Mouse (Mus musculus) lung, postnatal 0 days (tissue): ENCODE data around the gene Samd4b. TPM values are rescaled to one million over a fixed set of nuclear protein-coding genes. Genes with fewer than 3 reads are reported as not detected.

ENCODE experiments used
- ATAC-seq: fragments of 200-750 bp; cut with Nextera tagmentation; 2 replicates; pipeline ENCODE4 v1.8.0; 2017; ENCODE audit warnings: moderate library complexity
- DNase-seq: peaks from one replicate; pipeline ENCODE4 v3.0.0-alpha.2; 2016; ENCODE audit warnings: low spot score
- H3K27ac ChIP-seq: fragments of 300-500 bp; sonication (generic); 2 replicates; pipeline ENCODE4 v1.5.1; 2014; ENCODE audit warnings: antibody characterized with exemption, mild to moderate bottlenecking, low read length, mixed read lengths
- H3K27me3 ChIP-seq: fragments of 300-500 bp; sonication (generic); replicated peaks from 2 replicates; pipeline ENCODE4 v1.6.1; 2014; ENCODE audit warnings: low read length, mixed read lengths; ENCODE audit not compliant: insufficient read depth
- H3K36me3 ChIP-seq: fragments of 300-500 bp; sonication (generic); 2 replicates; pipeline ENCODE4 v1.6.1; 2014; ENCODE audit warnings: low read length, mixed read lengths; ENCODE audit not compliant: insufficient read depth
- H3K4me1 ChIP-seq: fragments of 300-500 bp; sonication (generic); 2 replicates; pipeline ENCODE4 v1.6.1; 2014; ENCODE audit warnings: antibody characterized with exemption, low read depth, low read length, mixed read lengths; ENCODE audit not compliant: insufficient read depth
- H3K4me2 ChIP-seq: fragments of 300-500 bp; sonication (generic); replicated peaks from 2 replicates; pipeline ENCODE4 v1.6.1; 2014; ENCODE audit warnings: low read depth, mild to moderate bottlenecking, low read length, moderate library complexity, mixed read lengths
- H3K4me3 ChIP-seq: fragments of 300-500 bp; sonication (generic); 2 replicates; pipeline ENCODE4 v1.5.1; 2014; ENCODE audit warnings: low read depth, low read length
- H3K9ac ChIP-seq: fragments of 300-500 bp; sonication (generic); replicated peaks from 2 replicates; pipeline ENCODE4 v1.6.1; 2014; ENCODE audit warnings: low read depth, mild to moderate bottlenecking
- H3K9me3 ChIP-seq: fragments of 300-500 bp; sonication (generic); 2 replicates; pipeline ENCODE4 v1.6.1; 2016; ENCODE audit warnings: low read length, mixed read lengths
- CTCF ChIP-seq: IDR thresholded peaks from 2 replicates; pipeline ENCODE4 v1.5.1; 2016; ENCODE audit warnings: antibody characterized with exemption, mild to moderate bottlenecking
- EP300 ChIP-seq: IDR thresholded peaks from 2 replicates; pipeline ENCODE4 v1.6.1; 2016; ENCODE audit warnings: antibody characterized with exemption, mild to moderate bottlenecking, control low read depth
- WGBS: fragments of 180-500 bp; shearing (Covaris S2); extraction: QIAGEN DNeasy Blood & Tissue Kit; methylation state at CpG from one replicate; pipeline ENCODE4 v1.1.7; 2014; 5-methylcytosine and 5-hydroxymethylcytosine counted together
- polyA plus RNA-seq: library from polyadenylated mRNA; unstranded; fragments of >200 nt; fragmentation: Nextera tagmentation; extraction: Ambion mirVana; gene quantifications from 2 replicates; pipeline ENCODE4 v1.2.1, GENCODE M21; 2015

Gene Samd4b
- polyA plus RNA-seq, 1 experiment from 2014 or later = 13.4 TPM

DNA sequence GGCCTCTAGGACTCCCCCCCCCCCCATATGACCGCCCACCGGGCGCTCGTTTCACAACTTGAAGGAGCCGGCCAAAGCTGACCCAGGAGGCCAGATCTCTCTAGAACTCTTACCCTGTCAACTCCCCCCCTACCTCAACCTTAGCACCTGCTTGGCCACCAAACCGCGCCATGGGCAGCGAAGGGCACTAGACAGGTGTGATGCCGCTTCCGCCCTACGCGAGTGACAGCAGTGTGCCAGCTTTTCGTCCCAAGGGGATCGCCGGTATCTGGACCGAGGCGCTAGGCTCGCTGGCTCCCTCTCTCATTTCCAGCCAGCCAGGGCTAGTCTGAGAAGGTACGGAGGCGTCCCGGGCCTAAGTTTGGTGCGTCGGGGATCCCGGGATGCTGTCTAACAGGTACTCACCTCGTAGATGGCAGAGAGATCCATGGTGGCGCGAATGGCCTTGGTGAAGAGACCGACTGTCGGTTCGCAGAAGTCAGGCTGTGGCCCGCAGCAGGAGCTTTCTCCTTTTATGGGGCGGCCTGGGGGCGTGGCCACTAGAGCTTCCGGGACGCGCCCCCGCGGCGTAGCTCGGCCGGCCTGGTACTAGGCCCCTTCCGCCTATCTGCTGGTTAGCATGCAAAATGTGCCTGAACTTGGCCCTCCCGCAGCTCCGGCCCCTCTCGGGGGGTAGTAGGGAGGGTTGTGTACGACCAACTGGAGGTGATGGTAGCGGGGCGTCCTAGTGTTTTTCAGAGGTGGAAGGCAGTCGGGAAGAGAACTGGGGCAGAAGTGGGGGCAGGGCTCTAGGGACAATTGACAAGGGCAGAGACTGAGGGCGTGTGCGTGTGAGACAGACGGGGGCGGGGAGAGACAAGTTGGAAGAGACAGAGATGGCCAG is 218.9 kb downstream of the Samd4b start:
- DNase-seq = peak; percentile 98
- Histone ChIP-seq H3K36me3 (peaks cover 7% of the 10 kb centered on the region; the same call in 1 of the 2 replicates), H3K4me2 (peak overlapping the region; percentile 94), H3K9me3 (no peaks in the 10 kb centered on the region), H3K9ac (peak overlapping the region; percentile 98), H3K4me3 (peak overlapping the region; percentile 87), H3K27me3 (no peaks in the 10 kb centered on the region), H3K27ac (peak overlapping the region; percentile 99), H3K4me1 (peaks cover 25% of the 10 kb centered on the region)
- ATAC-seq = peak; percentile 37
- 2% methylated on average over 53 of the region's 53 CpGs for WGBS
- TF ChIP-seq EP300 (peak; percentile 88), CTCF (0 out of 2 replicates have a peak, but pooled peaks have one; percentile 1)

DNA sequence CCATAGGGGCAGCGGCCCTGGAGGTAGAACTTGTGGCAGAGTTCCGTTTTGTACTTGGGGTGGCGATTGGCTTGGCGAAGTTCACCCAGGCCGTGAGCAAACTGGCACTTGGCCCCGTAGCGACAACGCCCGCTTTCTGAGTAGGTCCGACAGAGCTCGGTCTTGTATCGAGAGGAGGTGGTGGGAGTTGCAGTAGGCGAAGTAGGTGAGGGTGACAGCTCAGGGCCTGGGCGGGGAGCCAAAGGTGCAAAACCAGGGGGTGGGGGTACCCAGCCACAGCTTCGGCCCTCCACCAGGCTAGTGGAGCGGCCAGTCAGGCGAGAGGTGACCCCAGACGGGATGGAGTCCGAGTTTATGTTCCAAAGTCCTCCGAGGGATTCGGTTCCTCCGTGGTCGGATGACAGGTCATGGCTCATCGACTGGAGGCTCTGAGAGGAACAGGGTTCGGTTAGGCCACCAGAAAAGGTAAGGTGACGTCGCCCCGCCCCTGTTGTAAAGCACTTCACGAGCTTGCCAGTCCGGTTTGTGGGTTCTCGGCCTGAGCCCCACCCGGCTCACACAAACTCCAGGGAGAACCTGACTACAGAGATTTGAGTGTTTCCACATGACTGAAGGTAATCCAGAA is 219.8 kb downstream of the Samd4b start:
- no peaks in the 10 kb centered on the region for H3K9me3 ChIP-seq
- 9% methylated on average over 32 of the region's 32 CpGs for WGBS
- peak overlapping the region; percentile 99 for H3K27ac ChIP-seq
- peak overlapping the region; percentile 98 for H3K9ac ChIP-seq
- peak overlapping the region; percentile 87 for H3K4me3 ChIP-seq
- H3K27me3 ChIP-seq = no peaks in the 10 kb centered on the region
- H3K4me1 ChIP-seq = peaks cover 22% of the 10 kb centered on the region
- H3K36me3 ChIP-seq = peaks cover 7% of the 10 kb centered on the region; the same call in 1 of the 2 replicates
- ATAC-seq (no peak), DNase-seq (peak; percentile 89)
- peak overlapping the region; percentile 94 for H3K4me2 ChIP-seq
- TF ChIP-seq EP300 (no peak; the same call in 1 of the 2 replicates), CTCF (no peak)

DNA sequence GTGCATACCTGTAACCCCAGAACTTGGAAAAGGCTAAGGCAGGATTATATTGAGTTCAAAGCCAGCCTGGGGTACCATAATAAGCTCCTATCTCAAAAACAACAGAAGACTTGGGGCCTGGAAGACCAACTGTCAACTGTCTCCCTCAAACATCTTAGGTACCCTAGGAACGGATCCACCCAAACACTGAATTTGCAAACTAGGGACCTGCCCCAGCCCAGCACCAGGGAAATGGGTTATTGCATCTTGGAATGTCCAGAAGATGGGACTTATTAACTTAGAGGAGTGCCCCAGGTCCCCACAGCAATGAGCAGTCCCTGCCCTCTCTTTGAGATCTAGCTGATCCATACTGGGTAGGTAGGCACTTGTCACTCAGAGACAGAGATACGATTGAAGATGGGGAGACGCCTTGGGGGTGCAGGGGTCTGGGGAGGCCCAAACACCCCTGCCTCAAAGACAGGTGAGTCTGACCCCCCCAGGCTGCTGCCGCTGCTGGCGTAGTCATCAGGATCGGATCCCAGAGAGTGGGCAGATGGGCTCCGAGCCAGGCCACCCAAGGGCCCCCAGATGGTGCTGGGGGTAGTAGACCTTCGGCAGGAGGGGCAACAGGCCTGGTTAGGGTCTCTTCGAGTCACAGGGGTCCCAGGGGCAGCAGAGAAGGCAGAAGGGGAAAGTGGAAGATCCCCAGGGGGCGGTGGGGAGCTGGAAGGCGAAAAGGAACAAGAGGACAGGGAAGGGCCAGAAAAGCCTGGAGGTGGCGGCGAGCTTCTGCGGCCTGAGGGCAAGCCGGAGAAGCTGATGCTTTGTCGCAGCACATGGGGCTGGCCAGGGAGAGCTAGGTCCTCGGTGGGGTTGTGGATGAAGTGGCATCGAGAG is 220.5 kb downstream of the Samd4b start:
- no peak for ATAC-seq
- peak overlapping the region; percentile 98 for H3K9ac ChIP-seq
- peaks cover 14% of the 10 kb centered on the region; the same call in 1 of the 2 replicates for H3K4me1 ChIP-seq
- H3K27ac ChIP-seq = peak overlapping the region; percentile 99
- H3K4me3 ChIP-seq = peak overlapping the region; percentile 87
- H3K36me3 ChIP-seq = peaks cover 7% of the 10 kb centered on the region; the same call in 1 of the 2 replicates
- WGBS = 34% methylated on average over 18 of the region's 18 CpGs
- DNase-seq = peak; percentile 21
- no peaks in the 10 kb centered on the region for H3K27me3 ChIP-seq
- no peaks in the 10 kb centered on the region for H3K9me3 ChIP-seq
- peak overlapping the region; percentile 94 for H3K4me2 ChIP-seq
- TF ChIP-seq CTCF (peak; percentile 15), EP300 (no peak)

DNA sequence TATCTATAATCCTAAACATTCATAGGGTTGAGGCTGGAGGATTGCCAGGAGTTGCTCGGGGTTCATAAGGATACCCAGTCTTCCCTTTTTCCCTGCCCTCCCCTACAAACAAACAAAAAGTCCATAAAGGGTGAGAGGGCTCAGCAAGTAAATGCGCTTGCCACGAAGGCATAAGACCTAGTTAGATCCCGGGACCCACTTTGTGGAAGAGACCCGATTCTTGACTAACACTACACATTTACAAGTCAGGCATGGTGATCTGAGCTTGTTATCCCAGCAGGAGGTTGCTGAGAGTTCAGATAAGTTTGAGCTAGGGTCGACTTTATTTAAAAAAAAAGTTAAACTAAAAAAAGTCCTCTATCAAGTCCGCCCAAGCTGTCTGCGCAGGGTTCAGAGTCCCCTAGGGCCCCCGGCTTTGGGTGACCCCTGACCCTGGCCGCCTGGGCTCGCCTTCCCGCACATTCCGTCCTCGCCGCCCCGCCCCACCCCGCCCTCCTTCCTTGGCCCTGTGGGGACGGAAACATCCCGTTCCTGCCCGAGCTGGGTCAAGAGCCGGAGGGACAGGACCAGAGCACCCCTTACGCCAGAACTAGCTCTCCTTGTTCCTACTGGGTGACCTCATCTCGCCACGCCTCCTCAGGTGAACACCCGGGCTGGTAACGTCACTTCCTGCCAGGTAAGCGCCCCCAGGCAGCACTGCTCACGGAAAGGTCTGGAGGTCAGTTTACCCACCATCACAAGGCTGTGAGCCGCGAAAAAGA is 221.8 kb downstream of the Samd4b start:
- Histone ChIP-seq H3K4me1 (peaks cover 13% of the 10 kb centered on the region; the same call in 1 of the 2 replicates), H3K4me2 (peak overlapping the region; percentile 94), H3K36me3 (peaks cover 7% of the 10 kb centered on the region; the same call in 1 of the 2 replicates), H3K27me3 (no peaks in the 10 kb centered on the region), H3K4me3 (peak overlapping the region; percentile 87), H3K9me3 (no peaks in the 10 kb centered on the region), H3K9ac (peak overlapping the region; percentile 98), H3K27ac (peak overlapping the region; percentile 99)
- peak; percentile 33 for ATAC-seq
- 1% methylated on average over 26 of the region's 30 CpGs for WGBS
- TF ChIP-seq EP300 (peak; percentile 99), CTCF (no peak)
- DNase-seq = peak; percentile 98

DNA sequence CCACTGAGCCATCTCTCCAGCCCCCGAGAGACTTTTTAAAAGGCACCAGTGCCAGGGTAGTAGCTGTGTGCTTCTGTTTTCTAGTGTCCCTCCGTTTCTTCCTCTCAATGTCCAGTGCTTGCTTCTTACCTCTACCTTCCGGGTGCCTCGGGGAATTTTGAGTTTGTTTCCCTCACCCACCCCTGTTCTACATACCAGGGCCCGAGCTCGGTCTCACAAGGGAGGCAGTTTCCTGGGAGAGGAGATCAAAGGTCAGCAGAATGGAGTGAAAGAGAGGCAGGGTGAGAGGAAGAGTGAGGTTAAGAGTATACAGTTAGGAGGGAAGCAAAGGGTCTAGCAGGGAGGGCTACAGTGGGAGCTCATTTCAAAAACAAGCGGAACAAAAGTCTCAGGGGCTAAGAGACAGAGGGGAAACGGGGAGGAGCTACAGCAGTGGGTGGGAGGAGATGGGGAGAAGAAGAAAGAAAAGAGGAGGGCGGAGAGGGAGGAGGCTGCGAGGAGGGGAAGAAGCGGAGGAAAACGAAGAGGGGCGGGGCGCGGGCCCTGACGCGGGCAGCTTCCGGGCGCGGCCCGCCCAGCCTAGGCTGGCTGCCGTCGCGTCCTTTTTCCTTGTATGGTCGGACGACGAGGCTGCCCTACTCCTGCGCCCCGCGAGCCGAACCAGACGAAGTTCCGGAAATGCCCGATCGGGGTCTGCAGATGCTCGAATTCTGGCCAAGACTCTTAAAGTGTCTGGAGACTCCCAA is 222.6 kb downstream of the Samd4b start:
- H3K4me2 ChIP-seq = peak overlapping the region; percentile 94
- H3K27ac ChIP-seq = peak overlapping the region; percentile 99
- peak overlapping the region; percentile 98 for H3K9ac ChIP-seq
- peak overlapping the region; percentile 87 for H3K4me3 ChIP-seq
- DNase-seq (peak; percentile 99), ATAC-seq (peak; percentile 51)
- no peak; the same call in 1 of the 2 replicates for TF ChIP-seq EP300
- TF ChIP-seq CTCF = no peak
- H3K4me1 ChIP-seq = peaks cover 17% of the 10 kb centered on the region; the same call in 1 of the 2 replicates
- peaks cover 7% of the 10 kb centered on the region; the same call in 1 of the 2 replicates for H3K36me3 ChIP-seq
- no peaks in the 10 kb centered on the region for H3K27me3 ChIP-seq
- WGBS = under 1% methylated on average over 35 of the region's 36 CpGs
- no peaks in the 10 kb centered on the region for H3K9me3 ChIP-seq
